Mouse (Mus musculus) neutrophil, adult 65 days (primary cell): ENCODE results near the gene 1700020N01Rik. TPM values are rescaled to one million over a fixed set of nuclear protein-coding genes. Genes with fewer than 3 reads are reported as not detected.

Experiments used
- total RNA-seq: library from RNA; stranded (reverse); gene quantifications from 2 replicates; pipeline ENCODE4 v1.2.4, GENCODE M21; 2023

The 1700020N01Rik gene
- total RNA-seq = not detected in 2 replicates

DNA sequence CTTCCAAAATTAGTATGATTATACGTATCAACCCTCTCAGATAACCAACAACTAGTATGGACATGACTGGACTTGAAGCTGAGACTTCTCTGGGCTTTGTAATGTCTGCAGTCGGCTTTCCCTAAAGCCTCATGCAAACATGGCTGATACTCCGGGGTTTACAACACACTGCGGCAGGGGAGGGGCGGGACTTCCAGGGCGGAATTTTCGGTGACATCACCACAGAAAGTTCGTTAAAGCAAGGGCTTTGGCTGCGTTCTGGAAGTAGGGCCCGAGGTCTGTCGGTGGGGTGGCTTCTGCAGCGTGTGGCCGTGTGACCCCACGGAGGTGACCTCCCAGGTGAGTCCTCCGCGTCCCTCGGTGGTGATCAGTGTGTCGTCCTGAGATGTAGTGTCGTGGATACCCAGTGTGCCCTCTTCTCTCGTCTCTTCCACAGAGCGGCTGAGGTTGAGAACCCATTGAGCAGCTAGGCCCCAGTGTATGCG, at the start of gene 1700020N01Rik:
Gene 1700020N01Rik (plus strand): TSS at position 250 of the 485 bp plus-strand sequence.

Other genes starting within 250 kb of the 1700020N01Rik start
- gene Aldh8a1, start 215.9 kb upstream of the 1700020N01Rik start, total RNA-seq = not detected in 2 replicates